Mouse (Mus musculus): ENCODE measurements at regions not wholly inside any gene's neighbourhood (a gene's known extent, or its start where the extent isn't known, plus 50 kb on each side); places are given as distances from the start of the nearest gene placed in this dataset.

DNA sequence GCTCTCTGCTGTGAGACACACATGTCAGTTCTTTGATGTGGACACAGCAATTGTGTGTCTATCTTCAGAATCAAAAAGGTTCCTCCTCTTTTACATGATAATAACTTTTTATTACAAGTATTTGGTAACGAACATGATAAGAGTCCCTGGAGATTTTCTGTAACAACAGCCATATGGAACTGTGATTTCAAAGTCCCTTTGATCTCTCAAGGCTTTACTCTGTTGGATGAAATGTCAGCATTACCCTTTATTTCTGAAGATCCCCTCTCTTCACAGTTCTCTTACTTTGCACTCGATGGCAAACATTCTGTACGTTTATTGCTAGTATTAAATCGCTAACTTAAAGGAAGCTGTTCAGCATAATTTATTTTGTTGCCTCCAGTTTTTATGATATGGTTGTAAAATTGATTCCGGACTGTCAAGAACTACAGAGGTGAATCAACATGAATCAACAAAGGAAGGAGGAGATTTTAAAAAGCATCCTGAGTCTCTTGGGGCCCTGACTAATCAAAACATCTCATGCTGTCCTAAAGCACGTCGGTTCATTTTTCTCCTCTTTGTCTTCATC lies 162.0 kb downstream of the Abcc12 start:
- ATAC-seq (ENCODE audit: insufficient read depth, low read depth) (no peak), DNase-seq (ENCODE audit: low spot score) (no peak)
- Histone ChIP-seq H3K4me2 (ENCODE audit: low read depth, low read length) (no peak overlapping the region), H3K4me1 (ENCODE audit: control insufficient read depth, insufficient read depth) (no peaks in the 10 kb centered on the region), H3K9ac (replicated peaks; ENCODE audit: low read depth, low read length) (no peak overlapping the region), H3K27me3 (ENCODE audit: control insufficient read depth, insufficient read depth, low read length) (no peaks in the 10 kb centered on the region), H3K4me3 (ENCODE audit: low read depth, low read length) (no peak overlapping the region), H3K9me3 (replicated peaks; ENCODE audit: control insufficient read depth, low read length) (no peaks in the 10 kb centered on the region), H3K36me3 (replicated peaks; ENCODE audit: control insufficient read depth, insufficient read depth, low read length) (no peaks in the 10 kb centered on the region), H3K27ac (ENCODE audit: low read depth) (no peak overlapping the region)
- no peak for TF ChIP-seq CTCF (IDR thresholded peaks at IDR 0.05; ENCODE audit: low read depth)
- WGBS = 74% methylated on average over 7 of the region's 7 CpGs

DNA sequence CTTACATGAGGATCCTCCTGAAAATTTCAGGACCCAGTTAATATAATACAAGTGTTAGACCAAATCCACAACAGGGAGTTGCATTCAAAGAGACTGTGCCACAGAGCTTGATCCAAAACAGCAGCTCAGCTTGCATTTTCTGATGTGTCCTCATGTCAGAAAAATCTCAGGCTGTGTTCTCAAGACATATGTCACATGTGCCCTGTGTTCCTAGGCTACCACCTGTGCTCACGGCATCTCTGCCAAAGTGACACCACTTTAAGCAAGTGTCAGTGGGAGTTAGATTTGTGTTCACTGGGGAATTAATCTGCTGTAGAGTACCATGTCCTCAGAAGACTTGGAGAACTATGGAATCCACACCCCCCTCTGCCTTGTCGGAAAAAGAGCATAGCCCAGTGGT lies 165.3 kb downstream of the Abcc12 start:
- no peak for DNase-seq (ENCODE audit: low spot score)
- Histone ChIP-seq H3K27me3 (ENCODE audit: control insufficient read depth, insufficient read depth, low read length) (no peaks in the 10 kb centered on the region), H3K9me3 (replicated peaks; ENCODE audit: control insufficient read depth, low read length) (no peaks in the 10 kb centered on the region), H3K9ac (replicated peaks; ENCODE audit: low read depth, low read length) (no peak overlapping the region), H3K4me3 (ENCODE audit: low read depth, low read length) (no peak overlapping the region), H3K4me2 (ENCODE audit: low read depth, low read length) (no peak overlapping the region), H3K27ac (ENCODE audit: low read depth) (no peak overlapping the region), H3K4me1 (ENCODE audit: control insufficient read depth, insufficient read depth) (no peaks in the 10 kb centered on the region), H3K36me3 (replicated peaks; ENCODE audit: control insufficient read depth, insufficient read depth, low read length) (no peaks in the 10 kb centered on the region)
- TF ChIP-seq CTCF (IDR thresholded peaks at IDR 0.05; ENCODE audit: low read depth) = no peak
- TF ChIP-seq EP300 (IDR thresholded peaks at IDR 0.05; ENCODE audit: low read depth) = no peak
- ATAC-seq (ENCODE audit: insufficient read depth, low read depth) = no peak
- 84% methylated on average over 2 of the region's 2 CpGs for WGBS

DNA sequence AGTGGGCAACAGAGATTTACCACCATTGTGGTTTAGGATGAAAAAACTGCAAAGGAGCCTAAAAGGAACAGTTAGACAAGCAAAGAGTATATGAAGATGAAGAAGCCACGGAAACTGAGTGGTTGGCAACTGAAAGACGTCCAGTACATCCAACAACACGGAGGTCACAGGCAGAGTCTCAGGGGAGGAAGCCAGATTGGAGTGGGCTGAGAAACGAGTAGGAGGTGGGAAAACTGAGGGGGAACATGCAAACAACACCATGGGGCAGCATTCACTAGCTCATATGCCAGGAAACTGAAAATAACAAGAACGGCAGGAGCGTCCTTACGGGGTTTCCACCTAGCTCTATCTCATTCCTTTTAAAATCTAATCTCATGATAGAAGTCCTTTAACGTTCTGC lies 169.3 kb downstream of the Abcc12 start:
- Histone ChIP-seq H3K27ac (ENCODE audit: low read depth) (no peak overlapping the region), H3K27me3 (ENCODE audit: control insufficient read depth, insufficient read depth, low read length) (no peaks in the 10 kb centered on the region), H3K36me3 (replicated peaks; ENCODE audit: control insufficient read depth, insufficient read depth, low read length) (no peaks in the 10 kb centered on the region), H3K4me1 (ENCODE audit: control insufficient read depth, insufficient read depth) (no peaks in the 10 kb centered on the region), H3K9me3 (replicated peaks; ENCODE audit: control insufficient read depth, low read length) (no peaks in the 10 kb centered on the region), H3K4me2 (ENCODE audit: low read depth, low read length) (no peak overlapping the region), H3K9ac (replicated peaks; ENCODE audit: low read depth, low read length) (no peak overlapping the region), H3K4me3 (ENCODE audit: low read depth, low read length) (no peak overlapping the region)
- TF ChIP-seq CTCF (IDR thresholded peaks at IDR 0.05; ENCODE audit: low read depth) = no peak
- TF ChIP-seq EP300 (IDR thresholded peaks at IDR 0.05; ENCODE audit: low read depth) = no peak
- DNase-seq (ENCODE audit: low spot score) (no peak), ATAC-seq (ENCODE audit: insufficient read depth, low read depth) (no peak)
- 61% methylated on average over 8 of the region's 8 CpGs for WGBS

DNA sequence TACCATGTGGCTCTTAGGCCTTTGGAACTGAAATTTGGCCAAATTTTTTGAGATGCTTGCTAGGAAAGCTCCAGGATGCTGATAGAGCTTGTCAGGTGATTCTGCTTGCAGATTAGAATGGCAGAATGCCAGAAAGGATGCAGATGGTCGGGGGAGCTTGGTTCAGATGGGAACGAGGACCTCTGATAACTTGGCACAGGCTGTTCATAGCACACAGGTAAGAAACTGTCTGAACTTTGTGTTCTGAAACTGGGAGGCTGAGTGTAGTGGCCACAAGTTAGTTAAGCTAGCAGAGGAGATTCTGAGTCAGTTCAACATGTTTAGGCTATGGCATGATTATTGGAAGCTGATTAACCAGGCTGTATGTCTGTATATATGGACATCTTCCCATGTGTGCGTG lies 174.3 kb downstream of the Abcc12 start:
- Histone ChIP-seq H3K36me3 (replicated peaks; ENCODE audit: control insufficient read depth, insufficient read depth, low read length) (no peaks in the 10 kb centered on the region), H3K4me2 (ENCODE audit: low read depth, low read length) (no peak overlapping the region), H3K27me3 (ENCODE audit: control insufficient read depth, insufficient read depth, low read length) (no peaks in the 10 kb centered on the region), H3K4me1 (ENCODE audit: control insufficient read depth, insufficient read depth) (no peaks in the 10 kb centered on the region), H3K9ac (replicated peaks; ENCODE audit: low read depth, low read length) (no peak overlapping the region), H3K9me3 (replicated peaks; ENCODE audit: control insufficient read depth, low read length) (no peaks in the 10 kb centered on the region), H3K4me3 (ENCODE audit: low read depth, low read length) (no peak overlapping the region), H3K27ac (ENCODE audit: low read depth) (no peak overlapping the region)
- WGBS = 45% methylated on average over 3 of the region's 3 CpGs
- no peak for TF ChIP-seq CTCF (IDR thresholded peaks at IDR 0.05; ENCODE audit: low read depth)
- no peak for TF ChIP-seq EP300 (IDR thresholded peaks at IDR 0.05; ENCODE audit: low read depth)
- no peak for DNase-seq (ENCODE audit: low spot score)
- ATAC-seq (ENCODE audit: insufficient read depth, low read depth) = no peak

DNA sequence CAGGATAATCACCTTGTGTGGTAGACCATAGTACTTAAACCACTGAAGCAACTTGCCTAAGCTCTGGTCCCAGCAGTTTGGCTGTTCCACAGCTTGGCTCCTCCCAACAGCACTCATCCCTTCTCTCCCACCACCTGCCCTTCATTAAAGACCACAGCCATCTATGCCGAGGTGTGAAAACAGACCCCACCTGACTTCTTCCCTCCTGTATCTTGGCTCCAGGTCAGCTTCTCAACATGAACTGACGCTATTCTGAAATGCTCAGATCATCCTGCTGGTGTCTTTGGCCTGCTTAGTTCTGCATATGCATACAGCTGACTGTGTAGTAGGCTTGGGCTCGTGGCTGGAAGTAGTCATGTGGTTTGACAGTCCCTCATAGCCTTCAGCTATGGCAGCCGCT lies 177.1 kb downstream of the Abcc12 start:
- TF ChIP-seq CTCF (IDR thresholded peaks at IDR 0.05; ENCODE audit: low read depth) (no peak), EP300 (IDR thresholded peaks at IDR 0.05; ENCODE audit: low read depth) (no peak)
- Histone ChIP-seq H3K36me3 (replicated peaks; ENCODE audit: control insufficient read depth, insufficient read depth, low read length) (no peaks in the 10 kb centered on the region), H3K4me2 (ENCODE audit: low read depth, low read length) (no peak overlapping the region), H3K4me3 (ENCODE audit: low read depth, low read length) (no peak overlapping the region), H3K9me3 (replicated peaks; ENCODE audit: control insufficient read depth, low read length) (no peaks in the 10 kb centered on the region), H3K4me1 (ENCODE audit: control insufficient read depth, insufficient read depth) (no peaks in the 10 kb centered on the region), H3K27ac (ENCODE audit: low read depth) (no peak overlapping the region), H3K9ac (replicated peaks; ENCODE audit: low read depth, low read length) (no peak overlapping the region), H3K27me3 (ENCODE audit: control insufficient read depth, insufficient read depth, low read length) (no peaks in the 10 kb centered on the region)
- DNase-seq (ENCODE audit: low spot score) = no peak
- ATAC-seq (ENCODE audit: insufficient read depth, low read depth) = no peak
- WGBS = 74% methylated on average over 4 of the region's 4 CpGs

DNA sequence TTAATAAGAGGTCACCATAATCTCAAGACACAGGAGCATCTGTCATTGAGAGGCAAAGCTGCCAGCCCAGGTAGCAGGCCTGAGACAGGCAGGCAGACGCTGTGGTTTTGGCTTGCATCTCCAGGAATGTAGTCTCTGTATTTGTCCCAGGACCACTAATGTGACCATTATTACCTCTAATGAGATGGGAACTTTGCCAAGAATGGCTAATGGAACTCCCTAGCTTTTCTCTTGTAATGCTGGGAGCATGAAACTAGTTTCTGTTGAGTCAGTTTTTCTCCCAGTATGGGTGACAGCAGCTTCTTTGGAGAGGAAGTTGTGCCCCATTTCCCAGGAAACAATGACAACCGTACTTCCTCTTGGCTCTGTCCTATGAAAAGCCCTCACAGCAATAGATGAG lies 178.5 kb downstream of the Abcc12 start:
- 68% methylated on average over 2 of the region's 2 CpGs for WGBS
- H3K4me3 ChIP-seq (ENCODE audit: low read depth, low read length) = no peak overlapping the region
- TF ChIP-seq EP300 (IDR thresholded peaks at IDR 0.05; ENCODE audit: low read depth) = no peak
- TF ChIP-seq CTCF (IDR thresholded peaks at IDR 0.05; ENCODE audit: low read depth) = no peak

More for the DNA sequence above, 178.5 kb downstream of the Abcc12 start:
- DNase-seq (ENCODE audit: low spot score) (no peak), ATAC-seq (ENCODE audit: insufficient read depth, low read depth) (no peak)
- Histone ChIP-seq H3K4me2 (ENCODE audit: low read depth, low read length) (no peak overlapping the region), H3K27ac (ENCODE audit: low read depth) (no peak overlapping the region), H3K36me3 (replicated peaks; ENCODE audit: control insufficient read depth, insufficient read depth, low read length) (no peaks in the 10 kb centered on the region), H3K27me3 (ENCODE audit: control insufficient read depth, insufficient read depth, low read length) (no peaks in the 10 kb centered on the region), H3K4me1 (ENCODE audit: control insufficient read depth, insufficient read depth) (no peaks in the 10 kb centered on the region), H3K9me3 (replicated peaks; ENCODE audit: control insufficient read depth, low read length) (no peaks in the 10 kb centered on the region), H3K9ac (replicated peaks; ENCODE audit: low read depth, low read length) (no peak overlapping the region)
